Mouse (Mus musculus) lung, adult 2 months (tissue): ENCODE data around the gene Gm47959.

Source experiments
- CTCF ChIP-seq: fragments of 200-500 bp; IDR thresholded peaks from 2 replicates; pipeline ENCODE4 v1.5.1; 2011; ENCODE audit warnings: mild to moderate bottlenecking, low read length, control low read depth; ENCODE audit not compliant: insufficient read depth
- POLR2A ChIP-seq: fragments of 200-500 bp; IDR thresholded peaks from 2 replicates; pipeline ENCODE4 v1.6.1; 2011; ENCODE audit warnings: low read depth, mild to moderate bottlenecking, control low read depth, low read length, borderline replicate concordance; ENCODE audit errors: extremely low read depth

- TF ChIP-seq POLR2A (no peak), CTCF (no peak)
These were observed 8.3 kb upstream of the Gm47959 start for GRCm38 (mm10) chr1:82992093-82992492.
